Mouse (Mus musculus) liver, embryonic 12.5 days (tissue): ENCODE data around the gene Gm45902. TPM values are rescaled to one million over a fixed set of nuclear protein-coding genes. Genes with fewer than 3 reads are reported as not detected.

Experiments
- ATAC-seq: fragments of 200-750 bp; cut with Nextera tagmentation; 2 replicates; pipeline ENCODE4 v1.8.0; 2017; ENCODE audit warnings: moderate number of reproducible peaks, mild to moderate bottlenecking, moderate library complexity
- H3K27ac ChIP-seq: fragments of 300-500 bp; sonication (generic); 2 replicates; pipeline ENCODE4 v1.5.1; 2016; ENCODE audit warnings: mild to moderate bottlenecking
- H3K27me3 ChIP-seq: fragments of 300-500 bp; sonication (generic); replicated peaks from 2 replicates; pipeline ENCODE4 v1.6.1; 2016; ENCODE audit warnings: mild to moderate bottlenecking, moderate library complexity
- H3K36me3 ChIP-seq: fragments of 300-500 bp; sonication (generic); 2 replicates; pipeline ENCODE4 v1.6.1; 2016; ENCODE audit warnings: mild to moderate bottlenecking, moderate library complexity
- H3K4me1 ChIP-seq: fragments of 300-500 bp; sonication (generic); 2 replicates; pipeline ENCODE4 v1.6.1; 2016
- H3K4me2 ChIP-seq: fragments of 300-500 bp; sonication (generic); 2 replicates; pipeline ENCODE4 v1.6.1; 2016; ENCODE audit warnings: mild to moderate bottlenecking, moderate library complexity
- H3K4me3 ChIP-seq: fragments of 300-500 bp; sonication (generic); 2 replicates; pipeline ENCODE4 v1.5.1; 2016; ENCODE audit warnings: mild to moderate bottlenecking, moderate library complexity
- H3K9ac ChIP-seq: fragments of 300-500 bp; sonication (generic); 2 replicates; pipeline ENCODE4 v1.6.1; 2016; ENCODE audit warnings: mild to moderate bottlenecking, moderate library complexity
- H3K9me3 ChIP-seq: fragments of 300-500 bp; sonication (generic); replicated peaks from 2 replicates; pipeline ENCODE4 v1.6.1; 2016; ENCODE audit warnings: mild to moderate bottlenecking, moderate library complexity
- WGBS: fragments of 180-500 bp; shearing (Covaris S2); methylation state at CpG from one replicate; pipeline ENCODE4 v1.1.7; 2016; ENCODE audit not compliant: insufficient replicate concordance; 5-methylcytosine and 5-hydroxymethylcytosine counted together
- polyA plus RNA-seq: library from polyadenylated mRNA; unstranded; fragments of >200 nt; fragmentation: Nextera tagmentation; extraction: Ambion mirVana; gene quantifications from 2 replicates; pipeline ENCODE4 v1.2.1, GENCODE M21; 2016

Gm45902 gene
- 3.2 and 3.5 TPM in 2 replicates for polyA plus RNA-seq

DNA sequence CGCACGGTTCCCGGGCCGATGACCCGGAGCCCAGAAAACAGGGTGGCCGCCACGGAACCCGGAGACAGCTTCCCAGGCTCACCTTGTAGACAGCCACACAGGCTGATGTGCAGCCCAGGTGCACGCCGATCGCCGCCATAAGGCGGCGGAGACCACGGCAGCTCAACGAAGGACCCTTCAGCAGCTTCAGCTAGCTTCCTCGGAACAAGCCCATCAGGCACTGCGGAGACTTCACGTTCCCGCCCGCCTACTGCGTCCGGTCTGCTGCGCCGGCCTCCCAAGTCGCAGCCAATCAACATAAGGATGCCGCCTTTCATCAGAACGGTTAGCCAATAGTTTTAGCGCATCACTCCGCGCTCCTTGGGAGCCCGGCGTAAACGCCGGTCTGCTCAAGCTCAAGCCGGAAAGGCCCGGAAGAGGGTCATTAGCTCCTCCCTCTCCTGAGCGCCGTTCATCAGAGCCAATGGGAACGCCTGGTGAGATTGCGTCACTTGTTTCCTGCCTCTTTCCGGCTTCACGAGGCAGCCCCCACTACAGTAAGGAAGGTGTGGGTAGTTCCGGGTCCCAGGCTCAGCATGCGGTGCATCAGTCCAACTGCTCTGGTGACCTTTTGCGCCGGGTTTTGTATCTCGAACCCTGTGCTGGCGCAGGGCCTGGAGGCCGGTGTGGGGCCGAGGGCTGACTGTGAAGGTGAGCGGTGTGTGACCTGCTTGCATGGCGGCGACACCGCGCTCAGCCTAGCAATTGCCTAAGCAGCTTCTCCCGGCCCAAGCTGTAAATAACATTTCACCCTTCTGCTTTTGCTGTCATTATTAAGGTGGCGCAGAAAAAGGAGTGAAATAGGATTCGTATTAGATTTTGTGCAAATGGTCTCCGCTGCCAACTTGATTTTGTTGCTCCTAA is at the start of gene Gm45902, which contains the start of the genes Hspa14 and Cdnf:
Gene Gm45902, minus strand, starts transcription at position 239 of the 903 bp plus-strand sequence.
Gene Hspa14, minus strand, starts transcription at position 263 of the 903 bp plus-strand sequence.
Gene Cdnf, plus strand, starts transcription at position 479 of the 903 bp plus-strand sequence.
- H3K4me3 ChIP-seq: peak within 1 kb of the TSS; percentile 89
- peaks cover 35% of the 10 kb centered on the region for H3K36me3 ChIP-seq
- H3K4me2 ChIP-seq: peak within 1 kb of the TSS; percentile 81
- WGBS: under 1% methylated on average over 60 of the region's 60 CpGs
- peak within 1 kb of the TSS; percentile 84 for H3K9ac ChIP-seq
- no peaks in the 10 kb centered on the region for H3K27me3 ChIP-seq
- H3K9me3 ChIP-seq: no peaks in the 10 kb centered on the region
- peak within 1 kb of the TSS; percentile 85 for H3K27ac ChIP-seq
- H3K4me1 ChIP-seq: peaks cover 18% of the 10 kb centered on the region
- ATAC-seq: peak; percentile 99

DNA sequence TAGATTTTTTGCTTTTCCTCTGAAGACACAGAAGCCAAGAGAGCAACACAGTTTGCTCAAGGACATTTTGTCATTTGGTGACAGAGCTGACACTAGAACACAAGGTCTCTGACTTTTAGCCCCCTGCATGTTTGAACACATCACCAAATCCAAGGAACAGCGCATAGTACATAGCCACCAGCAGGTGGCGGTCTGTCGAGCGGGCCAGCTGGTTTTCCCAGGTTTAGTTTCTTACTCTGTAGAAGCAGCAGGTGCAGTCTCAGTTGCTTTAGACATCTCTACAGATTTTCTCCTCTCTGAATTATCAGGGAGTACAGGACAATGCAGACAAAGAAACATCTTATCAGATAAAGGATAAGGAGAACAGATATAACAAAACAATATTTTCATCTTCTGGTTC is 34.0 kb upstream of the Gm45902 start:
- H3K9me3 ChIP-seq: no peaks in the 10 kb centered on the region
- no peak overlapping the region for H3K9ac ChIP-seq
- H3K27me3 ChIP-seq: 0 out of 2 replicates have a peak, but pooled peaks cover 4% of the 10 kb centered on the region
- WGBS: 2% methylated on average over 4 of the region's 4 CpGs
- H3K36me3 ChIP-seq: no peaks in the 10 kb centered on the region
- no peak overlapping the region for H3K4me3 ChIP-seq
- no peak overlapping the region for H3K4me2 ChIP-seq
- H3K27ac ChIP-seq: no peak overlapping the region
- peaks cover 9% of the 10 kb centered on the region for H3K4me1 ChIP-seq
- ATAC-seq: no peak

DNA sequence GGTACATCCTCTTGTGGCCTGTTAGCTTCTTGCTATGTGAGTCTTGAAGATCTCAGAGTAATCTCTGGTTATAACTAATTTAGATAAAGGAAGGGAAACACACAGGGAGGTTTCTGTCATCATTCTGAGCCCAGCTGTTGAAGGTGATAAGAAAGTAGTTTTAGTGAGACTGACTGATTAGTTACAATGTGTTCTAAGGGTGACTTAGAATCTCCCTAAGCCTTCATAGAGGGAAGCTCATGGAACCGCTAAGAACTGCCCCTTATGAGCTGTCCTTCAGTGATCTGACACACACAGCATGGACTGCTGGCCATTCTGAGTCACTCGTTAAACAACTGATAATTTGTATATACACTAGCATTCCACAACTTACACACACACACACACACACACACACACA is 33.5 kb upstream of the Gm45902 start:
- Histone ChIP-seq H3K4me2 (no peak overlapping the region), H3K36me3 (no peaks in the 10 kb centered on the region), H3K9ac (no peak overlapping the region), H3K27ac (no peak overlapping the region), H3K4me3 (no peak overlapping the region), H3K4me1 (peaks cover 9% of the 10 kb centered on the region), H3K9me3 (no peaks in the 10 kb centered on the region), H3K27me3 (0 out of 2 replicates have a peak, but pooled peaks cover 4% of the 10 kb centered on the region)
- no peak; the same call in 1 of the 2 replicates for ATAC-seq
- 41% methylated on average over 2 of the region's 2 CpGs for WGBS

DNA sequence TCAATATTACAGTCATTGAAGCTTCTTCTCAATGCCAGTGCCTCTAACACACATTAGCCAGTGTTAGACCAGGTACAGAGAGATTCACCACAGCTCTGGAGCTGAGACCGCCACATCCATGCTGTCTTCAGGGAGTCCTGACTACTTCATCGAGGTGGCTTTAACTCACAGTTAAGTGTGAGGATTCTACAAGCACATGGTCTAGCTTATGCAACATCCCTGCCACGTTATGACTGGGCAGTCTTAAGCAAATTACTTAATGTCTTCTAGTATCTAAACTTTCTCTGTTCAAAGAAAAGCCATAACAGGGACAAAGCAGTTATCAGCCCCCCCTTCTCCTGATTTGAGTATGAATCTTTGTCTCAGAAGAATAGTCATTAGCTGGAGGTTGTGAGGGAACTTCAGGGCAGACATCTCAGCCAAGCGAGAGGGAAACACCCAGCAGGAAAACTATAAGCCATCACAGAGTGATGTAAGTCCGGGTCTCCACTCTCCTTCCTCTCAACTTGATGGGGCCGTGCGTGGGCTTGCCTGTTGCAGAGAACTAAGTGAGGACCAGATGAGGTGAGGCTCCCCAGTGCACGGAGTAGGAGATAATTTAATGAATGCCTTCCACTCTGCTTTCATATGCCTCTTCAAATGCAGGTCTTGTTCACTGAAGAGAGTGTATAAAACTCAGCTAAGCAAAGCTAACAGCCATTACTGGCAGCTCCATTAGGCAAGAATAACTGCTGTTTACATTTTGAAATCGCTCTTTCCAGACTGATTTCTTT is 28.9 kb upstream of the Gm45902 start:
- Histone ChIP-seq H3K4me1 (peaks cover 9% of the 10 kb centered on the region), H3K27ac (no peak overlapping the region), H3K4me3 (no peak overlapping the region), H3K9ac (no peak overlapping the region), H3K27me3 (0 out of 2 replicates have a peak, but pooled peaks cover 4% of the 10 kb centered on the region), H3K4me2 (no peak overlapping the region), H3K36me3 (no peaks in the 10 kb centered on the region), H3K9me3 (no peaks in the 10 kb centered on the region)
- no peak for ATAC-seq
- 48% methylated on average over 9 of the region's 9 CpGs for WGBS

DNA sequence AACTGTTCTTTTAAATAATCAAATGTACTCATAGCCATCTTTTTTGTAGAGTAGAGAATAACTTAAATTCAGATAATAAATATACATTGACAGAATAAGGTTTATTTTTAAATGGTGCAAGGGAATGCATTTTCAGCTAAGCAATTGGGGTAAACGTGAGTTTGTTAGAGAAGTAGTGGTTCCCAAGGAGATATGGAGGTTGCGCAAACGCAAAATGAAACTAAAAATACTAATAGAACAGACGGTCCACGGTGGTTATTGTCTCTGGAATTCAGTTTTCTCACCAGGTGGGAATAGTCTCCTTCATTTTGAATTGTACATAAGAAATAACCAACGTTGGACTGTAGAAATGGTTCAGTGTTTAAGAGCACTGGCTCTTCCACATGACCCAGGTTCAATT is 13.7 kb upstream of the Gm45902 start:
- ATAC-seq: no peak
- WGBS: 57% methylated on average over 6 of the region's 6 CpGs

DNA sequence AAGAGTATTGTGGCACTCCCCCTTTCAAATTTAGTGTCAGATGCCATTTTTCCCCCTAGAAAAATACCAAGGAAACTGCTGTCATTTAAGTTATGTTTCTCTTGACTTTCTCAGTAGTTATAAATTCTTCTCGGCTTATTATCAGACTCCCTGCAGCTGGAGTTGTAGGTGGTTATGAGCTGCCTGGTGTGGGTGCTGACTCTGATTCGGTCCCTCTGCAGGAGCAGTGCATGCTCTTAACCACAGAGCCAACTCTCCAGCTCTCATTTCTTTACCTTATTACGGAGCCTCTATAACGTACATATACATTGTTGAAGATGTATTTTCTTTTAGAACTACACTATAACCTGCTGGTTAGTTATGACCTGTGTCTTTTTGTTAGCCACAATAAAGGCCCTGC is 10.0 kb upstream of the Gm45902 start:
- Histone ChIP-seq H3K4me2 (no peak overlapping the region), H3K36me3 (no peaks in the 10 kb centered on the region), H3K27me3 (no peaks in the 10 kb centered on the region), H3K4me3 (no peak overlapping the region), H3K9me3 (no peaks in the 10 kb centered on the region), H3K27ac (no peak overlapping the region), H3K9ac (no peak overlapping the region), H3K4me1 (no peaks in the 10 kb centered on the region)
- WGBS: 61% methylated on average over 4 of the region's 4 CpGs
- ATAC-seq: no peak

More for the DNA sequence above, 13.7 kb upstream of the Gm45902 start:
- H3K9me3 ChIP-seq: no peaks in the 10 kb centered on the region
- no peaks in the 10 kb centered on the region for H3K4me1 ChIP-seq
- no peak overlapping the region for H3K4me3 ChIP-seq
- H3K27ac ChIP-seq: no peak overlapping the region
- no peaks in the 10 kb centered on the region for H3K36me3 ChIP-seq
- no peak overlapping the region for H3K4me2 ChIP-seq
- H3K27me3 ChIP-seq: no peaks in the 10 kb centered on the region
- no peak overlapping the region for H3K9ac ChIP-seq

DNA sequence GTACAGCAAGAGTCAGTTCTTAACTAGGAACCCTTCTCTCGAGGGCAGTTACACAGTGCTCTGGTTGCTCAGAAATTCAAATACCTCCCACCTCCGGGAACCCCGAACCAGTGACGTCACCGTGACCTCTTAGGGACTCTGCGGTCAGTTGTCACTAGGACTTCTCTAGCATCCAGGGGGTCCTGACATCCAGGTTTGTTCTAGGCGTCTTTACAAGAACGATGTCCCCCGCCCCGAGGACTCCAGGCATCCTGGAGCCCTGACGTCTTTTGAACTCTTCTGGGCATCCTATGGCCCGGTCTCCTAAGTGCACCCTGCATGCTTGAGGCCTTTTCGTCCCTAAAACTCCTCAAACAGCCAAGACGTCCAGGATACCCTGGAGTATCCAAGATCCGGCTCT is 514 bp downstream of the Gm45902 start:
- under 1% methylated on average over 15 of the region's 15 CpGs for WGBS
- no peaks in the 10 kb centered on the region for H3K27me3 ChIP-seq
- H3K9ac ChIP-seq: peak overlapping the region; percentile 83
- H3K4me1 ChIP-seq: peaks cover 18% of the 10 kb centered on the region
- peak overlapping the region; percentile 89 for H3K4me3 ChIP-seq
- peak overlapping the region; percentile 85 for H3K27ac ChIP-seq
- H3K4me2 ChIP-seq: peak overlapping the region; percentile 81
- H3K36me3 ChIP-seq: peaks cover 42% of the 10 kb centered on the region
- H3K9me3 ChIP-seq: no peaks in the 10 kb centered on the region
- ATAC-seq: no peak

DNA sequence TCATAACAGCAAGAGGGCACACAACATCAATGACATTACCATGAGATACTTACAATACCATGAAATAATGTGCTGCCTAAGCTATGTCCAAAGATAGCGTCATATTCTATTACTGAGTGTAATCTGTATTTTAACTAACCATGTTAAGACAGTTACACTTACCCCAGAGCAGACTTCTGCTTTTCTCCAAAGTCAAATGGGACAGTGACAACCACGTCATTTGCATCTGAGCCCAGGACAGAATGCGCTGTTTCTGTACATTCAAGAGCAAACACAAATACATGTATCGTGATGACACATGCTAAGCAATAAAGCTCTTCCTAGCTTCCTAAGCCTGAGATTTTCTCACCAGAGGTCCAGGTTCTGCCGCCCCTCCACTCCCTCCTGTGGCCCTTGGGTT is 11.7 kb downstream of the Gm45902 start:
- no peaks in the 10 kb centered on the region for H3K9me3 ChIP-seq
- H3K4me1 ChIP-seq: peaks cover 24% of the 10 kb centered on the region
- H3K4me2 ChIP-seq: no peak overlapping the region
- no peak overlapping the region for H3K27ac ChIP-seq
- no peak overlapping the region for H3K9ac ChIP-seq
- peaks cover 83% of the 10 kb centered on the region for H3K36me3 ChIP-seq
- no peak overlapping the region for H3K4me3 ChIP-seq
- no peak for ATAC-seq
- 85% methylated on average over 5 of the region's 5 CpGs for WGBS
- no peaks in the 10 kb centered on the region for H3K27me3 ChIP-seq

DNA sequence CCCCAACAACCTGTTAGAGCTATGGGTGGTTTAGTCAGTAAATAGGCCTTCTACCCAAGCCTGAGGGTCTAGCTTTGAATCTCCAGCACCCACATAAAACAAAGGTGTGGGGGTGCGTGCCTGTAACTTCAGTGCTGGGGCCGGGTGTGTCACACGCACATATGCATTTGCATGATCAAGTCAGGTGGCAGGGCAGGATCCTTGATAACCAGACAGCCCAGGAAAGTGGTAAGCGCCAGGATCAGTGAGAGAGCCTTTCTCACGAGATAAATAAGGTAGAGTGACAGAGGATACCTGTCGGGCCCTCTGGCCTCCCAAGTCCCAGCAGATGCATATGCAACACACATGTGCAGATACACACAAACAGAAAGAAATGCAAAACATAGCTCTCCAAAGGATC is 13.0 kb downstream of the Gm45902 start:
- WGBS: 66% methylated on average over 6 of the region's 6 CpGs
- H3K36me3 ChIP-seq: peaks cover 82% of the 10 kb centered on the region
- peak; percentile 73 for ATAC-seq

DNA sequence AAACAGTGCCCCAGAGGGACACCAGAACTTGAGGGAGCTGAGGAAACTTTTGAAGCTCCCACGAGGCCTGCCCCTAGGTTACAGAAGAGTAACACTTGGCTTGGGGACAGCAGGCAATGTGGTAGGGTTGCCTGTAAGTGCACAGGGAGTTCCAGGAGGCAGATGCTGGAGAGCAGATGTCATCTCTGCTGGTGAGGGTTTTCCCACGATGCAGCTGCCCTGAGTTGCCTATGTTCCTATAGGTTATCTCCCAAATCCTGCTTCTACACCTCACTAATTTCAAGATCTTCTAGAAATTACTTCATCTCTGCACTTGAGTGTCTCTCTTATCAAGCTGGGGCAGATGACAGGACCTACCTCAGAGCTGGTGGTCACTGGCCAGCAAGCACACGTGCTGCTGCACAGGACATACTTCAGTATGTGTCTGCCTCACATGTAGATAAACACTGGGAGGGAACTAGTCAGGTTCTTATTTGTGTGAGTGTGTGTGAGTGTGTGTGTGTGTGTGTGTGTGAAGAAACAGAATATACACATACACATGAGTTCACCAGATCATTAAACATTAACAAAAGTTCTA is 18.7 kb downstream of the Gm45902 start:
- Histone ChIP-seq H3K4me1 (peaks cover 8% of the 10 kb centered on the region; the same call in 1 of the 2 replicates), H3K27ac (no peak overlapping the region), H3K27me3 (no peaks in the 10 kb centered on the region), H3K9ac (no peak overlapping the region), H3K9me3 (no peaks in the 10 kb centered on the region), H3K4me2 (no peak overlapping the region), H3K4me3 (no peak overlapping the region), H3K36me3 (peaks cover 90% of the 10 kb centered on the region)
- 40% methylated on average over 3 of the region's 3 CpGs for WGBS
- peak; percentile 82 for ATAC-seq

More for the DNA sequence above, 13.0 kb downstream of the Gm45902 start:
- H3K9me3 ChIP-seq: no peaks in the 10 kb centered on the region
- no peak overlapping the region for H3K4me2 ChIP-seq
- H3K9ac ChIP-seq: no peak overlapping the region
- no peaks in the 10 kb centered on the region for H3K27me3 ChIP-seq
- H3K4me1 ChIP-seq: peaks cover 24% of the 10 kb centered on the region
- H3K27ac ChIP-seq: 0 out of 2 replicates have a peak overlapping the region, but pooled peaks have one; percentile 7
- no peak overlapping the region for H3K4me3 ChIP-seq

DNA sequence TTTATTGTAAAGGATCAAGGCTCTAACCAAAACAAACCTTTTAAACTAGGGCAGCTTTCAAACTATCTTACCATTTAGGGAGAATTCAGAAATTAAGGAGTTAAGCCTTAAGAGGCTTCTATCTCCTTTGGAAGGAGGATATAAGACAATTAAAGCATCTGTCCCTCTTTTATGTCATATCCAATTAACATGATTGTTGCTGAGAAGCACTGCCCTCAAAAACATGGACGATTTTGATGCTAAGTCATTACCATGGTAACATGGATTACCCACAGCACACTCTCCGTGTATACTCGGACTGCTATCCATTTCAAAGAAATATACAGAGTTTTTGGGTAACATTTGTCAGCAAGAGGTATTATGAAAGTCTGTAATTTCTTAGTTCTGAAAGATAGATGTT is 22.8 kb downstream of the Gm45902 start:
- no peak overlapping the region for H3K9ac ChIP-seq
- no peak overlapping the region for H3K4me3 ChIP-seq
- H3K27ac ChIP-seq: no peak overlapping the region
- H3K4me1 ChIP-seq: no peaks in the 10 kb centered on the region
- WGBS: 87% methylated on average over 3 of the region's 3 CpGs
- peaks cover 58% of the 10 kb centered on the region for H3K36me3 ChIP-seq
- no peak overlapping the region for H3K4me2 ChIP-seq
- no peaks in the 10 kb centered on the region for H3K27me3 ChIP-seq
- H3K9me3 ChIP-seq: no peaks in the 10 kb centered on the region
- no peak for ATAC-seq
